Mouse (Mus musculus): ENCODE data around the gene Gm4312.
"Not testable (repeated sequence)": the region's sequence is repeated elsewhere in the genome, so short reads cannot be mapped to it uniquely, and the experiment has no call there.

Gm4312 gene

DNA sequence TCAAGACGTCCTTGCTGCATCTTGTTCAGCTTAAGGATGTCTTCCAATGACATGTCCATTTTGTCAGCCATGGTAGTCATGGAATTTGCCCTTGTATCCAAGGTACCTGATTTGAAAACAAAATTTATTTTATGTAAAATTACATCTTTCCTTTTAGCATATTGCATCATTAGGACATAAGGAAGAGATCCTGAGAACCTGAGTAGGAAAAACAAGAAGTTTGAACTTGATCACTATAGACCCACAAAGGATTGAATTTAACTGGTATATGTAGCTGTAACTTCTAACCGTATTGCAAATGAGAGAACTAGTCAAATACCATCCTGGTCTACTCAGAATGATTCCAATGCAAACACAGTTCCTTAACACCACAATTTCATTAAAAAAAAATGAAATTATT is at the start of gene Gm4312:
Gene Gm4312, minus strand, starts transcription at position 101 of the 400 bp plus-strand sequence.
- not testable (repeated sequence) for DNase-seq (ENCODE audit: low read depth, low spot score)

DNA sequence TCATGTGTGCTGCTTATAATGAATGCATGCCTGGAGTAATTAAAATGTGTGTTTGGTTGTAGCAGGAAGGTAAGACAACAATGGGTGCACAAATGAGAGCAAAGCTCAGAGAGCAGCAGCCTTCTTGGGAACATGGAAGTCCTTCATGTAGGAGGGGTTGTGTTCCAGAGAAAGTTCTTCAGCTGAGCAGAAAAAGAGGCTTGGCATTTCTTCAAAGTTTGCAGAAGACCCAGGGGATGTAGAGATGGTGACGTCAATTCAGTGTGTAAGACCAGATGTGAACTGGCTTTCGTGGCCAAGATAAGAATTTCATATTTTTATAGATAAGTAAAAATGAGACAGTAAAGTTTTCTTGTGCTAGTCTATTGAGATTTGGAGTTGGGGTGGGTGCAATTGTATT is 45.2 kb upstream of the Gm4312 start:
- no peak for DNase-seq (ENCODE audit: low read depth, low spot score)

DNA sequence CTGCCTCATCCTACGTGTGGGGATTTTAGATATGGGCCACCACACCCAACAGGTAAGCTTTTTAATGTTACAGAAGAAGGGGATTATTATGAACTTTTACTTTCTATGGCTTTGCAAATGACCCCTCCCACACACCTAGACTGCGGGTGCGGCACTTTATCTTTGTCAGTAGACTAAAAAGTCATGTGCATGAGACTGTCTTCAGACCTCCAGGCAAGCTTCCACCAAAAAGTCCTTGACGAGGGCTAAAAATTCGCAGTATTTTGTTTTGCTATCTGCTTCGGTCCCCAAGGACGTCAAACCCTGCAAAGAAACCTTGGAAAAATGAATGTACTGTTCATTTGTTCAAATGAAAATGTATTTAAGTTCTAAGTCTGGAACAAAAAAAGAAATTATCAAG is 33.2 kb upstream of the Gm4312 start:
- DNase-seq (ENCODE audit: low read depth, low spot score) = no peak

DNA sequence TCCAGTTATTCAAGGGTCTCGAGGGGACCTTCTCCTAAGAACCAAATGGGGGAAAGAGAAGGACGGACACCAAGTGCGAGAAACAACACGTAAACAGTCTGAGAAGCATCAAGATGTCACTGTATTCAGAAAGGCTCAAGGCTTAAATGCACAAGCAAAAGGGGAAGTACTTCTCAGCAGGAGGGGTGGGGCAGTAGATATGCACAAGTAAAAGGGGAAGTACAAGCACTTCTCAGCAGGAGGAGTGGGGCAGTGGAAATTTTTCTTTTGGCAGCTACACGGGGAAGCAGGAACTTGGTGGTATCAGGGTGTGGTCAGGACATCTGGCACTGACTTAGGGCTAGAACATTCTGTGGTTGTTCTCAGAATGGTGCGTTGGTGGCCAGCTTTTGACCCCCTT is 19.9 kb upstream of the Gm4312 start:
- peak; percentile 83 for DNase-seq (ENCODE audit: low read depth, low spot score)

DNA sequence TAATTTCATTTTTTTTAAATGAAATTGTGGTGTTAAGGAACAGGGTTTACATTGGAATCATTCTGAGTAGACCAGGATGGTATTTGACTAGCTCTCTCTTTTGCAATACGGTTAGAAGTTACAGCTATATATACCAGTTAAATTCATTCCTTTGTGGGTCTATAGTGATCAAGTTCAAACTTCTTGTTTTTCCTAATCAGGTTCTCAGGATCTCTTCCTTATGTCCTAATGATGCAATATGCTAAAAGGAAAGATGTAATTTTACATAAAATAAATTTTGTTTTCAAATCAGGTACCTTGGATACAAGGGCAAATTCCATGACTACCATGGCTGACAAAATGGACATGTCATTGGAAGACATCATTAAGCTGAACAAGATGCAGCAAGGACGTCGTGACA is 21.3 kb downstream of the Gm4312 start, which contains the start of gene Gm4307:
Gene Gm4307, plus strand, starts transcription at position 301 of the 400 bp plus-strand sequence.
- DNase-seq (ENCODE audit: low read depth, low spot score) = not testable (repeated sequence)

DNA sequence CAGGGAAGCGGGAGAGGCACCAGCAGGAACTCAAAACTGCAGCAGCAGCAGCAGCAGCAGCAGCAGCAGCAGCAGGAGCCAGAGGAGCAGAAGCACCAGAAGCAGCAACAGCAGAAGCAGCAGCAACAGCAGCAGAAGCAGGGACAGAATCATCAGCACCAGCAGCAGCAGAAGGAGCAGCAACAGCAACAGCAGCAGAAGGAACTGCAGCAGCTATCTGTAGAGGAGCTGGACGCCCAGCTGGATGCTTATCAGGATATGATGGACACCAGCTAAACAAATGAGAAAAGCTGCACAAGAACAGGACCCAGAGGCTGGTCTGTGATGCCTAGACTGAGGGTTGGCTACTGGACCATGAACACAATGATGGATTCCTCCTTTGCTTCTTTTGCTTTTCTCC is 25.5 kb downstream of the Gm4312 start:
- not testable (repeated sequence) for DNase-seq (ENCODE audit: low read depth, low spot score)

DNA sequence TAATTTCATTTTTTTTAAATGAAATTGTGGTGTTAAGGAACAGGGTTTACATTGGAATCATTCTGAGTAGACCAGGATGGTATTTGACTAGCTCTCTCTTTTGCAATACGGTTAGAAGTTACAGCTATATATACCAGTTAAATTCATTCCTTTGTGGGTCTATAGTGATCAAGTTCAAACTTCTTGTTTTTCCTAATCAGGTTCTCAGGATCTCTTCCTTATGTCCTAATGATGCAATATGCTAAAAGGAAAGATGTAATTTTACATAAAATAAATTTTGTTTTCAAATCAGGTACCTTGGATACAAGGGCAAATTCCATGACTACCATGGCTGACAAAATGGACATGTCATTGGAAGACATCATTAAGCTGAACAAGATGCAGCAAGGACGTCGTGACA is 31.6 kb downstream of the Gm4312 start, which contains the start of gene Gm4305:
Gene Gm4305, plus strand, starts transcription at position 301 of the 400 bp plus-strand sequence.
- DNase-seq (ENCODE audit: low read depth, low spot score) = not testable (repeated sequence)

DNA sequence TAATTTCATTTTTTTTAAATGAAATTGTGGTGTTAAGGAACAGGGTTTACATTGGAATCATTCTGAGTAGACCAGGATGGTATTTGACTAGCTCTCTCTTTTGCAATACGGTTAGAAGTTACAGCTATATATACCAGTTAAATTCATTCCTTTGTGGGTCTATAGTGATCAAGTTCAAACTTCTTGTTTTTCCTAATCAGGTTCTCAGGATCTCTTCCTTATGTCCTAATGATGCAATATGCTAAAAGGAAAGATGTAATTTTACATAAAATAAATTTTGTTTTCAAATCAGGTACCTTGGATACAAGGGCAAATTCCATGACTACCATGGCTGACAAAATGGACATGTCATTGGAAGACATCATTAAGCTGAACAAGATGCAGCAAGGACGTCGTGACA is 36.7 kb downstream of the Gm4312 start, which contains the start of gene Gm4303:
Gene Gm4303, plus strand, starts transcription at position 301 of the 400 bp plus-strand sequence.
- not testable (repeated sequence) for DNase-seq (ENCODE audit: low read depth, low spot score)

DNA sequence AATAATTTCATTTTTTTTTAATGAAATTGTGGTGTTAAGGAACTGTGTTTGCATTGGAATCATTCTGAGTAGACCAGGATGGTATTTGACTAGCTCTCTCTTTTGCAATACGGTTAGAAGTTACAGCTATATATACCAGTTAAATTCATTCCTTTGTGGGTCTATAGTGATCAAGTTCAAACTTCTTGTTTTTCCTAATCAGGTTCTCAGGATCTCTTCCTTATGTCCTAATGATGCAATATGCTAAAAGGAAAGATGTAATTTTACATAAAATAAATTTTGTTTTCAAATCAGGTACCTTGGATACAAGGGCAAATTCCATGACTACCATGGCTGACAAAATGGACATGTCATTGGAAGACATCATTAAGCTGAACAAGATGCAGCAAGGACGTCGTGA is 41.8 kb downstream of the Gm4312 start, which contains the start of gene Gm4302:
Gene Gm4302, plus strand, starts transcription at position 301 of the 400 bp plus-strand sequence.
- DNase-seq (ENCODE audit: low read depth, low spot score) = not testable (repeated sequence)

DNA sequence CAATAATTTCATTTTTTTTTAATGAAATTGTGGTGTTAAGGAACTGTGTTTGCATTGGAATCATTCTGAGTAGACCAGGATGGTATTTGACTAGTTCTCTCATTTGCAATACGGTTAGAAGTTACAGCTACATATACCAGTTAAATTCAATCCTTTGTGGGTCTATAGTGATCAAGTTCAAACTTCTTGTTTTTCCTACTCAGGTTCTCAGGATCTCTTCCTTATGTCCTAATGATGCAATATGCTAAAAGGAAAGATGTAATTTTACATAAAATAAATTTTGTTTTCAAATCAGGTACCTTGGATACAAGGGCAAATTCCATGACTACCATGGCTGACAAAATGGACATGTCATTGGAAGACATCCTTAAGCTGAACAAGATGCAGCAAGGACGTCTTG is 47.0 kb downstream of the Gm4312 start, which contains the start of gene Gm4301:
Gene Gm4301, plus strand, starts transcription at position 301 of the 400 bp plus-strand sequence.
- DNase-seq (ENCODE audit: low read depth, low spot score) = not testable (repeated sequence)

All from A20 (cell line).